Mouse (Mus musculus): ENCODE data around the gene Kcnk5.

The Kcnk5 gene

DNA sequence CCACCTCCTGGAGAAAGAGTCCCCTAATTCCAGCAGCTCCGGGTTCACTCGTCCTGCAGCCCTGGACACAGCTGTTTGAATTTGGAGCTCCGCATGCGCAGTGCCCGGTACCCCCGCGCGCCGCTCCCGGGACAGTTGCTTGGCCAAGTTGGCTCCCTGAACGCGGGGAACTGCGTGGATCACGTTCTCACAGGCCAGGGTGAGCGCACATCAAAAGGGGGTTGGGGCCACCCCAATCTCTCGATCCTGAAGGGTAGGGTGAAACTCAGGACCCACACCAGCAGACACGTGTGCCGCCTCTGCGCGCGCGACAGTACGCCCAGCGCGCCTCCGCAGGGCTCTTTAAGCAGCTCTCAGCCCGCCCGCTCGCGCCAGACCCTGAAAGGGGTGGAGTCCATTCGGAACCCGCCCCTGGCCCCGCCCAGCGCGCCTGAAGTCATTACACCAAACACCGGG is at the start of gene Kcnk5:
Gene Kcnk5 (minus strand): TSS at position 344 of the 456 bp plus-strand sequence.
- DNase-seq (ENCODE audit: low spot score in 2 of 2): peak; percentile 81 to 87

DNA sequence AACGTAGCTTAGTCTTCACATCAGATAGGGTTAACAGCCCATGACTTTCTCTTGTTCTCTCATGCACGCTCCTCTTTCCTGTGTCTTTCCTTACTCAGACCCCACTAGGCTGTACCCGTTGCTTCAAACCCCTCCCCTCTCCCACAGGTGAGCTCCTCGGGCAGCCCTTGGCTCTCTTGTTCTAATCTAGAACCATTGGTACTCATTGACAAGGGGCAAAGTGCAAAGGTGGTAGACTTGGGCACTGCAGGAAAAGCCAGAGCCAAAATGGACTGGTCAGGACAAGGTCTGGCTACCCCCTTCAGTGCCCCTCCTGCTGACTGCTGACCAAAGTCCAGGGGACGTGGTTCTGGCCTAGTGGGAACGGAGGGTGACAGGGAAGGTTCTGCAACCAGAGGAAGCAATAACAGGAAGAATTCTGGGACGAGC is 48.5 kb upstream of the Kcnk5 start:
- DNase-seq (ENCODE audit: low spot score in 2 of 2): no peak

DNA sequence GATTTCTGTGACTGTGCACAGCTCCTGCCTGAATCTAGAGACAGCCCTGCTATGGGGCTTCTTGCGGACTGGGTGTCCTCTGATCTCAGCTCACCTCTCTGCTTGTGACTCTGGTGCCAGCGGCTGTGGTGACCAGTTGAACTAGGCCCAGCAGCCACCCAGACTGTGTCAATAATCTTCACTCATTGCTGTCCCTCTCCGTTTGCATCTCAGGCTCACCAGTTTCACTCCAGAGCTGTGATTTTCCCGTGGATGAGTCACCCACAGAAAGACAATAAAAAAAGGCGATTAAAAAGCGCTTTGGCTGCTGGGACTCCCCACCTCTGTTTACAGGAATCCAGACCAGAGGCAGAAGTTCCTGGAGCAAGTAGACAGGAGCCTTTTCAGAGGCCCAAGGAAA is 47.8 kb upstream of the Kcnk5 start:
- DNase-seq (ENCODE audit: low spot score in 2 of 2): no peak

DNA sequence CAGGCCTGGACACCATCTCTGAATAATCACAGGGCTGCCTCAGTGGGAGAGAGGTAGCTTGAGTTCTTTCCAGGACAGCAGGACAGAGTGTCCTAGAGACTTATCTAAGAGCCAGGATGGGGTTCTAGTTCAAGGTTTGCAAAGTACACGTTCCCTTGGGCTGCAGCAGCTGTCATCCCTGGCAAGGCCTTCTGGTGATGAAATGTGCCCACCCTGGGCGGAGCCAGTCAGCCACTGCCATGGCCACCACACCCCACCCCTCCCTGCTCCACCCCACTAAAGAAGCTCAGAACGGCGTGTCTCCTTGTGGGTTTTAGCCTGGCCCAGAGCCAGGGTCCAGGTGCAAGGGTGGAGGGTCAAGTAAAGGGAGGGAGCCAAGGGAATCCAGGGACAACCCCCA is 46.7 kb upstream of the Kcnk5 start:
- no peak for DNase-seq (ENCODE audit: low spot score in 2 of 2)

DNA sequence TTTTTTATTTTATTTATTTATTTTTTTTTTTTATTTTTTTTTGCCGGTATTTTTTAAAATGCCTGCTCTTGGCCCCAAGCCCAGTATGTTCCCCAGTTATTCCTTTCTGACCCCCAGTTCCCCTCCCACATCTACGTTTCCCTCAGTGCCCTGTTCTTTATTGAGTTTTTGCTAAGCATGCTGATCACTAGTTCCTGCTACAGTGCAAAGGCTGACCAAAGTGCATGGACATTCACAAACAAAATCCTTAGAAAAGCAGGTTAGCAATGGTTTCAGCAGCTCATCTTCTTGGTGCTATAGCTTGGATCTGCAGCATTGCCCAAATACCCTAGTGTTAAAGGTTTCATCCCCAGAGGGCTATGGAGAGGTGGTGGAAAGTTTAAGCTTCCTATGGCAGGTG is 45.4 kb upstream of the Kcnk5 start:
- no peak for DNase-seq (ENCODE audit: low spot score in 2 of 2)

DNA sequence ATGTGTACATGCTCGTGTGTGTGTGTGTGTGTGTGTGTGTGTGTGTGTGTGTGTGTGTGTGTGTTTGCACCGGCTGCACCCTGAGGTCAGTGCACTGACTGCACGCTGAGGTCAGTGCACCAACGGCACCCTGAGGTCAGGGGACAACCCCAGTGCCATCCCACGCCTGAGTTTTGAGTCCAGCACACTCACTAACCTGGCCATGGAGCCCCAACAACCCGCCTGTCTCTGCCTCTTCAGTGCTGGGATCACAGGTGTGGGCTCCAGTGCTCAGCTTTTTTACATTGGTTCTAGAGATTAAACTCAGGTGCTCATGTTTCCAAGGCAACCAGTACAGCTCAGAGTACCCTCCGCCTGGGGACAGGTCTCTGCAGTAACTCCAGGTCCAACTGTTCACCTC is 44.9 kb upstream of the Kcnk5 start:
- no peak for DNase-seq (ENCODE audit: low spot score in 2 of 2)

DNA sequence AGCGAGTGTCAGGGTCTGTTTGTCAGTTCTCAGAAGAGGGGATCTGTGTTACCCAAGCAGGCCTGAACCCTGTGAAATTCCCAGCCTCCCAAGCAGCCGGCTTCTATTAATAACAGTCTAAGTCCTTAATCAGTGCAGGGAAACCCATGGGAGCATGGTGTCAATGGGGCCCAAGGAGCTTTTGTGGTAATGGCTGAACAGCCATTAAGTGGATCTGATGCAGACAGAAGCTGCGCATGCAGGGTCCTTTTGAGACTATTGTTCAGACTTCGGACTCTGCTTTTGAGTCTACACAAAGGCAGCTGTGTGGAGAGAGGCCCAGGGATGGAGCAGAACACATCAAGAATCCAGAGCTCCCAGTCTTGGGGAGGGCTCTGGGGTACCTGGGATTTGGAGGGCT is 43.9 kb upstream of the Kcnk5 start:
- DNase-seq (ENCODE audit: low spot score in 2 of 2): no peak

DNA sequence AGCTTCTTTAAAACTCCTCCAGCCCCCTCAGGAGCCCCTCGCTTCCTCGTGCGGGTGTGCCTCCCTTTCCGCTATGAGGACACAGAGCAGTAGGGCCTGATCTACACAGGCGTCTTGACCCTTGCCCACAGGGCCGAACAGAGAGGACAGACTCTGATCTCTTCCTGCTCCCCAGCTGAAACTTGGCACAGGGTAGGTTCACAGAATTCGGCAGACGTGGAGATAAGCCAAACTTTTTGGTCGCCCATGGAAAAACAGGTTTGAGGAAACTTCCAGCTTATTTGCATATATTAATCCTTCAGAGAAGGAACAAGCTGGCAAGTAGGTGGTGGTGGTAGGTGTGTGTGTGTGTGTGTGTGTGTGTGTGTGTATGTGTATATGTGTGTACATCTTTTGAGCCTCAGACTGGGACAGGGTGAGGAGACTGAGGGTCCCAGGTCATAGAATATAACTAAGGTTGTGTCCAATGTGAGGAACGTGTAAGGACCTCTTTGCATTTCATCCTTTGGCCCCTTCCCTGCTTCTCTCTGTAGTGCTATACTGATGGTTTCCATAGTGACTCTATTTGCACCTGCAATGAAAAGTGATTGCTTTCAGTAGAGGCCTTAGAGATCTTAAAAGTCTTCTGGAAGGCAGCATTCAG is 43.1 kb upstream of the Kcnk5 start:
- no peak for DNase-seq (ENCODE audit: low spot score in 2 of 2)

DNA sequence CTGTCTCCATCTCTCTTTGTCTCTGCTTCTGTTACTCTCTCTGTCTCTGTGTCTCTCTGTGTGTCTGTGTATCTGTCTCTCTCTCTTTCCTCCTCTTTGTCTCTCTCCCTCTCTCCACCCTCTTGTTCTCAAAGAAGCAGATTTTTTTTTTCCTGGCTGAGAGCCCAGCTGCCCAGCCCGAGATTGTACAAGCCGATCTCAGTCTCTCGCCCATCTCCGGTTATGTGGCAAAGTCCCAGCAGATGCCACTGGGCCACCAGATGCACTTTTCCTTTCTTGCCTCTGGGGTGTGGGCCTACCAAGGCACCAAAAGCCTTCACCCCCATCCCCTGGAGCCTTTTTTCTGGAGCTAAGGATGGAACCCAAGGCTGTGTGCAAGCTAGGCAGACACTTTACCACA is 42.6 kb upstream of the Kcnk5 start:
- DNase-seq (ENCODE audit: low spot score in 2 of 2): no peak

DNA sequence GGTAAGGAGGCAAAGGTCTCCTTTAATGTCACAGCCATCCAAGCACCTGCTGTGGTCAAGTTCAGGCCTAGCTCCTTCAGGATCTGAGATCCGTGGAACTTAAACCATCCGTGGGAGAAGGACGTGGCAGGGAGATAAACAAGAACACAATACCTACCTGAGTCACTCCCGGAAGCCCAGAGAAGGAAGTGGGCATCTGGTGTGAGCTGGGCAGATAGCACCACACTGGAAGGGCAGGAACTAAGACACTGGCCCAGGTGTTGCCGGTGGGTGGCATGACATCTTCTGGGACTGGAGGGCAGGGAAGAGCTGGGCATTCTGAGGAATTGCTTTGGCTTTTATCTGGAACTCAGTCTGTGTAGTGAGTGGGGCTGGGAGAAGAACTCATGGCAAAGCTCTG is 41.6 kb upstream of the Kcnk5 start:
- no peak for DNase-seq (ENCODE audit: low spot score in 2 of 2)

DNA sequence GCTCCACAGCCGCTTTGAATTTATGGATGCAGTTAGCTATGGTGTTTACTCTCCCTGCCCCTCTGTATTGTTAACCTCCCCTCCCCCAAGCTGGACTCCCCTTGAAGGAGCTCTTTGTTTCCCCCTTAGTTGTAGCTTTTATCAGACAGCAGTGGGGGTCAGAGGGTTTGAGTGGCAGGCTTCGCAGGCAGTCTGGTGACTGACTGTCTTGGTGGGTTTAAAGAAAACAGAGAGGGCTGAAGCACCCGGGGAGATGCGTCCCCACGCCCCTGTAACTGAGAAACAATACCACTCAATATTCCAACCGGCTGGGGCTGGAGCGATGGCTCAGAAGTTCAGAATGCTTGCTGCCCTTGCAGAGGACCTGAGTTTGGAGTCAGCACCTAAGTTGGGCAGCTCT is 39.5 kb upstream of the Kcnk5 start:
- no peak for DNase-seq (ENCODE audit: low spot score in 2 of 2)

DNA sequence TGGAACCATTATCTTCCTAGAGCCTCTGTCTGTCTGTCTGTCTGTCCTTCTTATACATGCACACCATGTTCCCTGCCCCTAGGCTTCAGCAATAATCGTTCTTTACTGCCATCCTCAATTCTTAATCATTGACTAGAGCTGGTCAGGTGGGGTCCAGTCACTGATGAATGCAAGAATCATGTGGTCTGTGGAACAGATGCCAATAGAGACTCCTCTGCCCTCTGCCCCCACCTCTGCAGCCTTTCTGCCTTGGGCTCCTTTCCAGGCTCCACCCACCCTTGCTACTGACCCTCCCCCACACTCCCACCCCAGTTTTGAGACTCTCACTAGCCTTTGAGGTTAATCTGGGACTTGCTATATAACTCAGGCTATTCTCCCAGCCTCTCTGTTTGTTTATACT is 38.2 kb upstream of the Kcnk5 start:
- no peak for DNase-seq (ENCODE audit: low spot score in 2 of 2)

DNA sequence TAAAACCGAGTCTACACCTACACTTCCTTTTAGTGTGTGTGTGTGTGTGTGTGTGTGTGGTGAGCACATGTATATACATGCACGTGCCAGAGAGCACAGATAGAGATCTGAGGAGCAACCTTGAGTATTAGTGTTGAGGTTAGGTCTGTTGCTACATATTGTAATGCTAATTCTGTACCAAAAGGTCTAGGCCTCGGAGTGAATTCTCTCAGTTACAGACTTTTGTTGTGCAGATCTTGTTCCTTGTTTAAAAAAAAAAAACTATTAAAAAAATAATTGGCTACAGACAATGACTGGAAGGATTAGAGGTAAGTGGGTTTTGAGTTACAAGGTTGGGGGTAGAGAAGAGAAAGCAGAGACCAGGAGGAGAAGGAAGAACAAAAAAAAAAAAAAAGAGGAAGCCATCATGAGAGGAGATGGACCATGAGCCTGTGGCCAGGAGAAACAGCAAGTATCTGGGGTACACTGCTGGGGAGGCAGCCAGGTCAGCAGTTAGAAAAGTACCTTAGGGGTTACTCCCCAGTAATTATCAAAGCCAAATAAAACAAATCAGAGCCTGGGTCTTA is 35.8 kb upstream of the Kcnk5 start:
- no peak for DNase-seq (ENCODE audit: low spot score in 2 of 2)

DNA sequence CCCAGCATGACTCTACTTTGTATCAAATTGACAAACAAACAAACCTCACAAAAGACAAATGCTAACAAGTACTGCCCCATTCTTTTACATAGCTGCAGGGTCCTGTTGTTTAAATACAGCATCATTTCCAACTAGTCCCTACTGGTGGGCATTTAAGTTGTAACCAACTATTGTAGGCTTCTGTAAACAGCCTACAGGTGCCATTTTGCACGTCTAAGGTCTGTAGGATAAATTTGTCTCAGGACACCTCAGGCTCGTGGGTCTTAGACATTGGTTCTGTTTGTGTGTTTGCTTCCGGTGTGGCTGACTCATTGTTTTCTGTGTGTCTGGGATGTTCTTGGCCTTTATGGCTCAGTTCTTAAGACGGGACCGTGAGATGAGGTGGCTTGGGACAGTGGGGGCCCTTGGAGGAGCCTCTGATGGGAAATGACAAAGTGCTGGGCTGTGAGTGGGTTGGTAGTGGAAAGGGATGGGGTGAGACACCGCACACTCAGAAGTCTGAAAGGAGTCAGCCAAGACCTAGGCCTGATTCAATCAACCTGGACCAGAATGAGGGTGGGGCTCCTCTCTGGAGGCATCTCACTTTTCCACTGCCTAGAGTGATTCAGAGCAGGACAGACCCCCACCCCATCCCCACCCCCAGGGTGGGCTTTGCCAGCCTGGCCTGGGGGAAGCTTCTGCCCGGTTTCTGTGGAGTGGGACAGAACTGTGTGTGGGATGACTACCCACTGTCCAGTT is 35.1 kb upstream of the Kcnk5 start:
- DNase-seq (ENCODE audit: low spot score in 2 of 2): no peak

DNA sequence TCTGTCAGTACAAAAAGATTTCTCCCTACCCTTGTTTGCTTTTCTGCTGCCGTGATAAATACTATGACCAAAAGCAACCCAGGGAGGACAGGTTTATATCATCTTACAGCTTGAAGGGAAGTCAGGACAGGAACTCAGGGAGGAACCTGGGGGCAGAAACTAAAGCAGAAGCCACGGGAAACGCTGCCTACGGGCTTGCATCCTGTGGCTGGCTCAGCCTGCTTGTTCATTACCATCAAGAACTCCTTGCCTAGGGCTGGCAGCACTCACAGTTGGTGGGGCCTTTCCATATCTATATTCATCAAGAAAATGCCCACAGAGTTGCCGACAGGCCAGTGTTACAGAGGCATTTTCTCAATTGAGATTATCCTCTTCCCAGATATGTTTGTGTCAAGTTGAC is 34.2 kb upstream of the Kcnk5 start:
- DNase-seq (ENCODE audit: low spot score in 2 of 2): no peak

DNA sequence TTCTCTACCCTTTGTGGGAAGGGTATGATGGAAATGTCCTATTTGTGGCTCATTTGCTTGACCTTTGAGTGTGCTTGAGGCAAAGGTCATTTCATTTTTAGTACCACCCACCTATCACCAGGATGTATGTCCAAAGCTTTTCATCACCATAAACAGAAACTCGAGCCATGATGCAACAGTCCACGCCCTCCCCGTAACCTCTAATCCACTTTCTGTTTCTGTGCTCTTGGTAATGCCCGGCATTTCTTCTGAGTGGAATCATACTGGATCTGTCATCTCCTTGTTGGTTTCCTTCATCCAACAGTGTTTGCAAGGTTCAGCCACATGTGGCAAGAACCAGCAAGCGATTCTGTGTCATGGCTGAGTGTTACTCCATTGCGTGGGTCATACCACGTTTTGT is 32.5 kb upstream of the Kcnk5 start:
- no peak for DNase-seq (ENCODE audit: low spot score in 2 of 2)

DNA sequence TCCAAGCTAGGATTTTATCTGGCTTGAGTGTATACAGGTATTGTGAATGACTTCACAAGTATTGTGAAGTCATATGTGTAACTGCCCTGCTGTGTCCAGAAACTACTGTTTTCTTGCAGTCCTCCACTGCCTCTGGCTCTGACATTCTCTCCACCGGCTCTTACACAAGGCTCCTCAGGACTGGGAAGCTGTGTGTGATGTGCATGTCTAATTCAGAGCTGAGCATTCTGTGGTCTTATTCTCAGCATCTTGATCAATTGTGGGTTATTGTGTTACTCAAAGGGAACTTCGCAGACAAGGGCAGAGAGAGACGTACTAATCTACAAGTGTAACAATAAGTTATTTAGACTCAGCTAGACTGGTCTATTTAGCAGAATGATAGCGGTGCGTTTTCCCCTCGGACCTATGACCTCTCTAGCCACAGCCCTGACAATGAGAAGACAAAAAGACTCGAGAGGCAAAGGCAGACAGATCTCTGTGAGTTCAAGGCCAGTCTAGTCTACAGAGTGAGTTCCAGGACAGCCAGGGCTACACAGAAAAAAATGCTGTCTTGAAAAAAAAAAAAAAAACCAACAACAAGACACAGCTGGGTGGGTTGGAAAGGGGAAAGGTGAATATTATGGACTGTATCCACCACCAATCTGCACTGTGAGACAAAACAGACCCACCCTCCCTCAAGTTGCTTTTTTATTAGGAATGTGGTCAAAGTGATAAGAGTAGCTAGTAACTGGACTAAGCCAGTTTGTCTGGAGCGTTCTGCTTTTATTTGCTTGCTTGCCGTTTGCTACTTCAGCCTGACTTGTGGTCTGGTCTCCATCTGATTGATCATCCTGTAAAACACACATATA is 30.4 kb upstream of the Kcnk5 start:
- no peak for DNase-seq (ENCODE audit: low spot score in 2 of 2)

DNA sequence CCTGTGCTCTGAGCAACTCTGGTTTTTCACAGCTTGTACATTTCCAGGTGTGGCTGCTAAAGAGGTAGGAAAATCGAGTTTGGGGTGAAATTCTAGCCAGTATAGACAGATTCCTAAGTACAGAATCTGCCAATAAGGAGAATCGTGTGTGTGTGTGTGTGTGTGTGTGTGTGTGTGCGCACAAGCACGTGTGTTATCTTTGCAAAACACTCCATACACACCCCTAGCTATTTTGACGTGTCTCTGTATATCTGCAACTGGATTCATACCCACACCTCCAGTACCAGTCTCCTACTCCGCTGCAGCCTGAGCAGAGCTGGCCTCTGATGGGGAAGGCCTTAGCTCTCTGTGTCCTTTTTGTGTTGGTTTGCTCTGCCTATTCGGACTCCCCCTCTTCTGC is 28.3 kb upstream of the Kcnk5 start:
- DNase-seq (ENCODE audit: low spot score in 2 of 2): no peak

DNA sequence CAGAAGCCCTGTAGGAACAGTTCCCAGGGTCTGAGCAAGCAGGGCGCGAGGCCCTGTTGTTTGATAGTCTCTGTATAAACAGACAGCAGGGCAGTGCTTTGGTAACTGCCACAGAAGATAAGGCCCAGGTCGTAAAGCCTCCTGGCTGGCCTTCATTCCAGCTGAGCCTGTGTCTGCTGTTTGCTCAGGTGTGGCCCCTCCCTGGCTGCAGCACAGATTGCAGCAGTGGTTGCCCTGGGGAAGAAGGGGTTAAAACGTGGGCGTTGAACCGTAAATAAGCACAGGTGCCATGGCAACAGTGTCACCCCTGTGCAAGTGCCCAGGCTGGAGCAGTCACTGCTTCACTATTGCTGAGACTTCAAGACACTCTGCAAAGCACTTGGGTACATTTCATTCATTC is 26.8 kb upstream of the Kcnk5 start:
- no peak for DNase-seq (ENCODE audit: low spot score in 2 of 2)

DNA sequence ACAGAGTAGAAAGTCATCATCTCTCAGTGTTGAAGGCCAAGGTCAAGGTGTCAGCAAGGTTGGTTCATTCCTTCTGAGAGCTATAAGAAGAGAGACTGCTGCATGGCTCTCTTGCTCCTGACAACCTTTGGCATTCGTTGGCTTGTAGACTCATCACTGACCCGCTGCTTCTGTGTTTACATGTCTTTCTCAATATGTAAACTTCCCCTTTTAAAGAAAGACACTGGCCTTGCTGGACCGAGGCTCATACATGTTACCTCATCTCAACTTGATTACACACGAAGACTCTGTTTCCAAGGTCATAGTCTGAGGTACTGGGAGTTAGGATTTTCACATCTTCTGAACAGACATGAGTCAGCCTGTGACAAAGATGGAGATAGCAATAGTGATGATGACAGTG is 24.1 kb upstream of the Kcnk5 start:
- no peak for DNase-seq (ENCODE audit: low spot score in 2 of 2)

DNA sequence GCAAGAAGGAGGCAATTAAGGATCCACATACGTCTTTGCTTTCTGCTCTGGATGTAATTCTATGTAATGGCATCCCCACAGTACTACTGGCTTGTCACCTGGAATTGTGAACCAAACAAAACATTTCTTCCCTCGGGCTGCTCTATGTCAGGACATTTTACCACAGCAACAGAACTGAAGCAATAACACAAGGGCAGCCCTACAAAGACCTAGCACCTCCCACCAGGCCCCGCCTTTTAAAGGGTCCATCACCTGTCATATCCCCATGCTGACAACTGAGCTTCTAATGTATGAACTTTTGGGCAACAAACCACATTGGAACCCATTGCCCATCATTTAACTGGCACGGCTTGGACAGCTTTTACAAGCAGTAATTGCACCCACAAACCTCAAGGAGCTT is 21.7 kb upstream of the Kcnk5 start:
- DNase-seq (ENCODE audit: low spot score in 2 of 2): no peak

DNA sequence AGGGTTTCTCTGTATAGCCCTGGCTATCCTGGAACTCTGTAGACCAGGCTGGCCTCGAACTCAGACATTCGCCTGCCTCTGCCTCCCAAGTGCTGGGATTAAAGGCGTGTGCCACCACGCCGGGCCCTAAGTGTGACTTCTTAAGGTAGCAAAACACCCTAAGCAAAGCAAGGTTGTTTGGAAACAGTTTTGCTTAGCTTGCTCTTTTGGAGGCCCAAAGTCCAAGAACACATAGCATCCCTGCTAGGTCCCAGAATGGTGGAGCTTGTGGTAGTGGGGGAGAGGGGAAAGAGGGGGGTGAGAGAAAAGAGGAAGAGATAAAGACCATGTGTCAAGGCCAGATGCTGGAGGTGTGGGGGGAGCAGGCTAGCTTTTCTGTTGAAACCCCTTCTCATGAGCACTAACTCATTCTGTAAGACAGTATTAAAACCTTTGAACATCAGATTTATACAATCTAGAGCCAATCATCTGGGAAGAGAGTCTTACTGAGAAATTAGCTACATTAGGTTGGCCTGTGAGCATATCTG is 21.1 kb upstream of the Kcnk5 start:
- DNase-seq (ENCODE audit: low spot score in 2 of 2): no peak

All from thymus, postnatal 10 days (tissue).